Mouse (Mus musculus) heart, adult 2 months (tissue): ENCODE results near the gene Lrrc8b. TPM values are rescaled to one million over a fixed set of nuclear protein-coding genes. Genes with fewer than 3 reads are reported as not detected.
A peak's percentile ranks its signal among the peaks of the same experiment; 100 is the strongest.

Source experiments
- DNase-seq, 2 experiments: peaks; one replicate each; pipeline ENCODE4 v3.0.0; 2021
- H3K27ac ChIP-seq: fragments of 200-600 bp; 2 replicates; pipeline ENCODE4 v1.8.1; 2022
- H3K27me3 ChIP-seq: fragments of 200-500 bp; 2 replicates; pipeline ENCODE4 v1.6.1; 2012; ENCODE audit warnings: mild to moderate bottlenecking, low read length, inconsistent platforms, mixed read lengths; ENCODE audit not compliant: control insufficient read depth, insufficient read depth
- H3K36me3 ChIP-seq: fragments of 200-500 bp; 2 replicates; pipeline ENCODE4 v1.6.1; 2012; ENCODE audit warnings: low read length, inconsistent platforms; ENCODE audit not compliant: control insufficient read depth, insufficient read depth
- H3K4me1 ChIP-seq: fragments of 200-500 bp; 2 replicates; pipeline ENCODE4 v1.6.1; 2011; ENCODE audit warnings: low read length; ENCODE audit not compliant: control insufficient read depth, insufficient read depth
- H3K4me3 ChIP-seq: fragments of 200-600 bp; 2 replicates; pipeline ENCODE4 v1.8.1; 2022
- H3K79me2 ChIP-seq: fragments of 200-500 bp; replicated peaks from 2 replicates; pipeline ENCODE4 v1.6.1; 2012; ENCODE audit warnings: mild to moderate bottlenecking, inconsistent platforms, low read length, moderate library complexity, mixed read lengths; ENCODE audit not compliant: control insufficient read depth, insufficient read depth
- H3K9ac ChIP-seq: fragments of 200-500 bp; 2 replicates; pipeline ENCODE4 v1.6.1; 2012; ENCODE audit warnings: low read depth, mild to moderate bottlenecking, control low read depth, inconsistent platforms, low read length, mixed read lengths
- CTCF ChIP-seq: fragments of 200-600 bp; IDR thresholded peaks from 2 replicates; pipeline ENCODE4 v1.8.1; 2022; ENCODE audit warnings: antibody characterized with exemption, mild to moderate bottlenecking, moderate library complexity
- EP300 ChIP-seq: fragments of 200-500 bp; IDR thresholded peaks from 2 replicates; pipeline ENCODE4 v1.6.1; 2011; ENCODE audit warnings: low read depth, low read length, control low read depth; ENCODE audit not compliant: insufficient read depth
- POLR2A ChIP-seq: fragments of 200-500 bp; IDR thresholded peaks from 2 replicates; pipeline ENCODE4 v1.6.1; 2011; ENCODE audit warnings: mild to moderate bottlenecking, low read depth, low read length, control low read depth; ENCODE audit not compliant: insufficient read depth
- WGBS: fragments of 180-500 bp; shearing (Covaris S2); methylation state at CpG from one replicate; pipeline ENCODE4 v1.1.7; 2018; 5-methylcytosine and 5-hydroxymethylcytosine counted together
- intact Hi-C: fragments of 180-260 bp; cut with DNase I; formaldehyde crosslinking; loops from one replicate; pipeline ENCODE4 v1.15.1; 2025
- polyA plus RNA-seq: library from polyadenylated mRNA; depleted of rRNA; stranded (reverse); fragments of >200 nt; gene quantifications from 2 replicates; pipeline ENCODE4 v1.2.3, GENCODE M21; 2012
- total RNA-seq, 2 experiments: library from RNA; stranded (reverse); gene quantifications; 2 replicates each; pipeline ENCODE4 v1.2.3; 2021

Lrrc8b gene
- total and polyA plus RNA-seq, 3 experiments = 2.9 to 5.0 (median 4.4) TPM

DNA sequence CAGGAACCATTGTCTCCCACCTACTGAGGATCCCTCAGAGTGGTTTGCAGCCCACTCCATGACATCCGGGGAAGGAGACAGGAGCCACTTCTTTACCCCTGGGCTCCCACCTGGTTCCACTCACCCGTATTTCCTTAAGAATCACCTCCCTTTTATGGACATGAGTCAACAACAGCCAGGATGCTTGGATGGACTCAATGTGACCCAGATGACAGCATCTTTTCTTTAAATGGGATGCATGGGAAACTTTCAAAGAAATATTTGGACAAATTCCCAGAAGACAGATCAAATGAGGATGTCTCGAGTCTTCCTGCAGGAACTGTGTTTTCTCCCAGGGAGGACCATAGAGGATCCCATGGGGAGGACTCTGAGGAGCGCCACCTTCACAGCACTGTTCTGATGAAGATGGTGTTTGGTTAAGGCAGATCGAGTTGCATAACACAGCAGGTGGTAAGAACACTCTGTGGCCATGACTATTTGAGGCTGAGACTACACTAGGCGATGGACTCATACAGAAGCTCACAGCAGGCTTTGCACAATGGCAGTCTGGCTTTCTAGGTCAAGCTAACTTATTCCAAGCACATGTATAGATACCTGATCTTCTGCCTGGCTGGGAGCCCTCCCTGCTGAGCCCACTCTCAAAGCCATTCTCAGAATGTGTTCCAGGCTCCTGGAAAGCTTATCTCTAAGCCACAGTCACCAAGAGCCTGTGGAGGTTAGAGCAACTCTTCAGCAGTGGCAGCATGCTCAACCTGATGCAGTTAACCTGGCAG, 4.9 kb upstream of the Lrrc8b start:
- WGBS = 52% methylated on average over 6 of the region's 6 CpGs
- DNase-seq = no peak

DNA sequence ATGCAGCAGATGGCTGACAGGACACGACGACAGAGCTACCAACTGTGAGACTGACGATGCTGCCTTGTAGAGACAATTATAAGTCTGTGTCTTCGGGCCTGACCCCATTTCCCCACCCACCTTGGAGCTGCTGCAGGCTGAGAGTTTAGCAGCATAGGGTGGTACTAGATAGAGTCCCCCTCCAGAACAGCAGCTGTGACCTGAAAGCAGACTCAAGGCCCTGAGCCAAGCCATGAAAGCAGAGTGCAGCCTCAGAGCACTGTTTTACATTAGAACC, 4.3 kb upstream of the Lrrc8b start:
- H3K79me2 ChIP-seq = no peaks in the 10 kb centered on the region
- H3K27me3 ChIP-seq = no peaks in the 10 kb centered on the region
- no peak overlapping the region for H3K27ac ChIP-seq
- H3K4me3 ChIP-seq = no peak overlapping the region
- TF ChIP-seq CTCF (no peak), POLR2A (no peak), EP300 (no peak)
- WGBS = 53% methylated on average over 4 of the region's 4 CpGs
- intact Hi-C loops = no loop called here
- H3K4me1 ChIP-seq = no peaks in the 10 kb centered on the region
- no peak for DNase-seq
- no peaks in the 10 kb centered on the region for H3K36me3 ChIP-seq
- no peak overlapping the region for H3K9ac ChIP-seq

More for the DNA sequence above, 4.9 kb upstream of the Lrrc8b start:
- H3K27me3 ChIP-seq = no peaks in the 10 kb centered on the region
- intact Hi-C loops = no loop called here
- H3K79me2 ChIP-seq = no peaks in the 10 kb centered on the region
- no peaks in the 10 kb centered on the region for H3K36me3 ChIP-seq
- no peak overlapping the region for H3K27ac ChIP-seq
- TF ChIP-seq CTCF (no peak), POLR2A (no peak), EP300 (no peak)
- H3K4me3 ChIP-seq = no peak overlapping the region
- H3K4me1 ChIP-seq = no peaks in the 10 kb centered on the region
- H3K9ac ChIP-seq = no peak overlapping the region

DNA sequence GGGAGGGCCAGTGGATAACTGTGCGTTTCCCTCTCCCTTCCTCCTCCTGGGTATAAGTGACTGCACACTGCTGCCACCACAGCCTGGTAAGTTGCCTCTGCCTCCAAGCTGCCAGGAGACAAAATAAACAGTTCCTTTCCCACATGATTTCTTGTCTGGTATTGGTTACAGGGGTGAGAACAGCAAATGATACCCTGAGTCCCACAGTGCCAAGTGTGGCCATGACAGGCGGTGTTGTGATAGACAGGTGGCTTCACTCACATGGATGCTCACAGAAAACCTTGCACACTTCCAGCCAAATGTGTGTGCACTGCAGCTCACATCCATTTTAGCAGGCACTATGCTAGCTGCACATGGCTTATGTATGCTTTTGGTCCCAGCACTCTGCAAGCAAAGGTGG, 3.8 kb upstream of the Lrrc8b start:
- Histone ChIP-seq H3K79me2 (no peaks in the 10 kb centered on the region), H3K27ac (no peak overlapping the region), H3K4me1 (no peaks in the 10 kb centered on the region), H3K27me3 (no peaks in the 10 kb centered on the region), H3K9ac (no peak overlapping the region), H3K4me3 (no peak overlapping the region), H3K36me3 (no peaks in the 10 kb centered on the region)
- TF ChIP-seq CTCF (no peak), EP300 (no peak), POLR2A (no peak)
- intact Hi-C loops = no loop called here
- 84% methylated on average over 2 of the region's 2 CpGs for WGBS
- DNase-seq = no peak

DNA sequence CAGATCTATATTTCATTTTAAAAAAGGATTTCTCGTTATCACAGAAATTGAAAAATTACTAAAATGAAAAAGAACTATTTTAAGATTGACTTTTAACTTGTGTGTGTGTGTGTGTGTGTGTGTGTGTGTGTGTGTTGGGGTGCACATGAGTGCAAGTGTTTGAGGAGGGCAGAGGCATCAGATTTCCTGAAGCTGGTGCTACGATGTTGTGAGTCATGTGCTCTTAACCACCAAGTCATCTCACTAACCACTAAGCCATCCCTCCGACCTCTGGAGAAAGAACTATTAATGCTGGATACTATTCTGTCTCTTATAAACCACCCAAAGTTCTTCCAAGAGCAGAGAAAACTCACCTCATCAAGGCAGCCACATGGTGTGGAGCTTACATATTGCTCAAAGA, 2.9 kb upstream of the Lrrc8b start:
- H3K4me3 ChIP-seq = no peak overlapping the region
- intact Hi-C loops = no loop called here
- no peak overlapping the region for H3K27ac ChIP-seq
- DNase-seq = no peak
- TF ChIP-seq POLR2A (no peak), EP300 (no peak), CTCF (no peak)
- 94% methylated on average over 3 of the region's 3 CpGs for WGBS
- no peaks in the 10 kb centered on the region for H3K4me1 ChIP-seq
- no peaks in the 10 kb centered on the region for H3K27me3 ChIP-seq
- H3K79me2 ChIP-seq = no peaks in the 10 kb centered on the region
- no peak overlapping the region for H3K9ac ChIP-seq
- no peaks in the 10 kb centered on the region for H3K36me3 ChIP-seq

DNA sequence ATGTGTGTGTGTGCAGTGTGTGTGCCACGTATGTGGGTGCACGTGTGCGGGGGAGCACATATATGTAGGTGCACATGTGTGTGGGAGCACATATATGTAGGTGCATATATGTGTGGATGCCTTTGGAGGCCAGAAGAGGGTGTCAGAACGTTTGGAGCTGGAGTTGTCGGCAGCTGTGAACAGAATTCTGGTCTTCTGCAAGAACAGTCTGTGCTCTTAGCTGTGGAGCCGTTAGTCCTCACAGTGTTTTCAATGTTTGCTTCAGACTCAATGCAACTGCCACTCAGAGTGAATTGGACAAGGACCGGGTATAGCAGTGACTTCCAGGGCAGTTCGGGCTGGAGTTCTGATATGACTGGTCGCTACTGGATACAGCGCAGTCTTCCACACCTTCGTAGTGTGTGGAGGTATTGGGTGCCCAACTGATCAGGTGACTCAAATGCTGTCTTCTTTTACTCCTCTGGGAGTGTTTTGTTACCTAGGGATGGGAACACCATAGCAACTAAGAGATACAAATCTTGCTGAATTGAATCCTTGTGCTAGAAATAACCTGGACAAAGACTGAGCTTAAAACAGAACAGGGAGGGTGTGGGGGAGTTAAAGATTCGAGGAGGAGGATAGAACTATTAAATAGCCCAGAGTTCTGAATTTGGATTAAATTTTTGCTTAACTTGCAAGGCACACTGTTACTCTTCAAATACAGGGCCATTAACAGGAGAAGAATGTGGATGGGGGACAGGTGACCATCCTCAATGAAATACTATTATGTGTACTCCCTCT, 1.0 kb upstream of the Lrrc8b start:
- no peak for DNase-seq
- 85% methylated on average over 12 of the region's 12 CpGs for WGBS
- TF ChIP-seq CTCF = no peak
- no peak for TF ChIP-seq POLR2A
- TF ChIP-seq EP300 = no peak
- no peaks in the 10 kb centered on the region for H3K4me1 ChIP-seq
- H3K27me3 ChIP-seq = no peaks in the 10 kb centered on the region
- no peak overlapping the region for H3K9ac ChIP-seq
- peak overlapping the region; percentile 92 for H3K27ac ChIP-seq
- intact Hi-C loops = no loop called here
- H3K36me3 ChIP-seq = no peaks in the 10 kb centered on the region
- peak overlapping the region; percentile 94 for H3K4me3 ChIP-seq
- H3K79me2 ChIP-seq = no peaks in the 10 kb centered on the region
